Mouse (Mus musculus) spleen, adult 2 months (tissue): ENCODE results near the gene C530008M17Rik. TPM values are rescaled to one million over a fixed set of nuclear protein-coding genes. Genes with fewer than 3 reads are reported as not detected.

Experiments
- DNase-seq, 2 experiments: peaks; one replicate each; pipeline versions ENCODE4 v3.0.0 to v3.0.0-alpha.2; 2012 to 2021; ENCODE audit warnings: low spot score in 2 of 2, low read depth in 1 of 2
- H3K27ac ChIP-seq: fragments of 200-500 bp; 2 replicates; pipeline ENCODE4 v1.5.1; 2012; ENCODE audit warnings: low read length, inconsistent platforms; ENCODE audit not compliant: insufficient read depth
- H3K27me3 ChIP-seq: fragments of 200-500 bp; 2 replicates; pipeline ENCODE4 v1.6.1; 2012; ENCODE audit warnings: mild to moderate bottlenecking, moderate library complexity, low read length, inconsistent platforms; ENCODE audit not compliant: control insufficient read depth, insufficient read depth
- H3K36me3 ChIP-seq: fragments of 200-500 bp; 2 replicates; pipeline ENCODE4 v1.6.1; 2012; ENCODE audit warnings: mild to moderate bottlenecking, low read length, inconsistent platforms; ENCODE audit not compliant: control insufficient read depth, insufficient read depth
- H3K4me1 ChIP-seq: fragments of 200-500 bp; 2 replicates; pipeline ENCODE4 v1.6.1; 2011; ENCODE audit warnings: inconsistent platforms; ENCODE audit not compliant: control insufficient read depth, insufficient read depth, insufficient read length
- H3K4me3 ChIP-seq: fragments of 200-500 bp; 2 replicates; pipeline ENCODE4 v1.5.1; 2011; ENCODE audit warnings: mild to moderate bottlenecking, inconsistent platforms; ENCODE audit not compliant: insufficient read depth, insufficient read length; ENCODE audit errors: extremely low read depth
- CTCF ChIP-seq: fragments of 200-500 bp; IDR thresholded peaks from 2 replicates; pipeline ENCODE4 v1.5.1; 2011; ENCODE audit warnings: mild to moderate bottlenecking, inconsistent platforms; ENCODE audit not compliant: insufficient read depth, insufficient read length, insufficient replicate concordance; ENCODE audit errors: extremely low read depth
- POLR2A ChIP-seq: fragments of 200-500 bp; IDR thresholded peaks from 2 replicates; pipeline ENCODE4 v1.6.1; 2011; ENCODE audit warnings: low read depth, low read length, inconsistent platforms
- WGBS: fragments of 180-500 bp; shearing (Covaris S2); methylation state at CpG from one replicate; pipeline ENCODE4 v1.1.7; 2018; 5-methylcytosine and 5-hydroxymethylcytosine counted together
- polyA plus RNA-seq: library from polyadenylated mRNA; depleted of rRNA; stranded (reverse); fragments of >200 nt; gene quantifications from 2 replicates; pipeline ENCODE4 v1.2.3, GENCODE M21; 2012

C530008M17Rik gene
- polyA plus RNA-seq, 1 experiment, result 4.2 TPM

DNA sequence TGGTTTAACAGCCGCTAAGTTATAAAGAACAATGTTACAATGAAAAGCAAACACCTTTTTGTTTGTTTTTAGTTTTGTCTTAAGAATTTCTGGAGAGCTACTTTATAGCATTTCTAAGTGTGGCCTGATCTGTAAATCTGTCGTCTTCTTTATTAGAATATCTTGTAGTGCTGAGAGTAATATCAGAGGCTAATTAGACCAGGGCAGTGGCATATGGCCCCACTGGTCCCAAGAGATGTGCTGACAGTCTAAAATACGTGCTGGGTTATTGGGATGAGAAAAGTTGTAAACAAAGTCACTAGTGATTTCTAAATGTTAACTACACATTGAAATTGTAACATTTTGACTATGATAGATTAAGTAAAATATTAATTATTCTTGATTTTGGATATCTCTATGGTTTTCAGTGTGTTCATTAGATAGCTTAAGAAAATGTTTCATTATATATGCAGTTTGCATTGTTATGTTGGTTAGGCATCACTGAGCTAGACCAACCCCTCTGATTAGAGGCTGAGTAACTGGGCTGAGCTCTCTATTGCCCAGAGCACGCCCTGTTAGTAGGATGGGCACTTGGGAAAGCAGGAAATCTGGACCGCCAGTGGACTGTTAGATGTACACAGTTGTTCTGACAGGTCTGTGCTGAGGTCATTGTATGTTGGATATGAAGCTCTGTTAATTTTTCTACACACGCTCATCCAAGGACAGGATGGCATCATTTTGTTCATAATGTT, 9.9 kb downstream of the C530008M17Rik start:
- H3K4me3 ChIP-seq, result no peak overlapping the region

DNA sequence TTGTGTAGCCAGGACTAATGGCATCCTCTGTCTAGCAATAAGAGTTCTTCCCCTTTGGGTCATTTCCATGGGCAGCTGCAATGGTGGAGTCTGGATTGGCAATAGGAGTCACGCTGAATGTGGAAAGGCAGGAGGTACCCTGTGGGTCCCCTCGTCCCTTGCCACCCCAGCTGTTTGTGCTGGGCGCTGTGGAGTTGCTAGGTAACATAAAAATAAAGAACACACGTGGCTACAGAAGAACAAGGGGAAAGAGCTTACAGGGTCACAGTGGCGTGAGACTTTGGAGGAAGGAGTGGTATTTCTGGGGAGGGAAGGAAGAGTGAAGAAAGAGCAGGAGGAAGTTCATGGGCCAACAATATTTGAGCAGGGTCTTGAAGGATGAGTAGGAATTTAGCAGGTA, 11.8 kb downstream of the C530008M17Rik start:
- Histone ChIP-seq H3K36me3 (no peaks in the 10 kb centered on the region), H3K27me3 (no peaks in the 10 kb centered on the region), H3K4me1 (no peaks in the 10 kb centered on the region), H3K4me3 (no peak overlapping the region), H3K27ac (no peak overlapping the region)
- TF ChIP-seq CTCF, result no peak
- TF ChIP-seq POLR2A, result no peak
- 38% methylated on average over 5 of the region's 5 CpGs for WGBS
- no peak for DNase-seq

More for the DNA sequence above, 9.9 kb downstream of the C530008M17Rik start:
- 89% methylated on average over 6 of the region's 6 CpGs for WGBS
- Histone ChIP-seq H3K27ac (no peak overlapping the region), H3K4me1 (no peaks in the 10 kb centered on the region), H3K27me3 (no peaks in the 10 kb centered on the region), H3K36me3 (no peaks in the 10 kb centered on the region)
- TF ChIP-seq CTCF, result no peak
- TF ChIP-seq POLR2A, result no peak
- DNase-seq, result no peak

DNA sequence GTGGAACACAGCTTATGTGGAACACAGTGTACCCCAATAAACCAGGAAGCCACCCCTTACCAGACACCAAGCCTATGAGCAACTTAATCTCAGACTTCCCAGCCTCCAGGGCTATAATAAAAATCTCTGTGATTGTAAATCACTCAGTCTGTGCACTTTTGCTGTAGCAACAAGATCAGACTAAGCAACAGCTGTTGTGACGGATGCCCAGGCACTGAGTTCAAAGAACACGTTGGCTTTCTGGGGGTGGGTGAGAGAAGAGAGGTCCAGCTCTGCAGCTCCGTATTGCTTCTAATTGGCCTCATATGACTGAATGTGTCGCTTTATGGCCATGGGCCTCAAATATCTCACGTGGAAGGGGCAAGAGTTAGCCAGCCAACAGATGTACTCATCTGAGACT, 12.2 kb downstream of the C530008M17Rik start:
- TF ChIP-seq CTCF, result no peak
- TF ChIP-seq POLR2A, result no peak
- H3K36me3 ChIP-seq, result no peaks in the 10 kb centered on the region

DNA sequence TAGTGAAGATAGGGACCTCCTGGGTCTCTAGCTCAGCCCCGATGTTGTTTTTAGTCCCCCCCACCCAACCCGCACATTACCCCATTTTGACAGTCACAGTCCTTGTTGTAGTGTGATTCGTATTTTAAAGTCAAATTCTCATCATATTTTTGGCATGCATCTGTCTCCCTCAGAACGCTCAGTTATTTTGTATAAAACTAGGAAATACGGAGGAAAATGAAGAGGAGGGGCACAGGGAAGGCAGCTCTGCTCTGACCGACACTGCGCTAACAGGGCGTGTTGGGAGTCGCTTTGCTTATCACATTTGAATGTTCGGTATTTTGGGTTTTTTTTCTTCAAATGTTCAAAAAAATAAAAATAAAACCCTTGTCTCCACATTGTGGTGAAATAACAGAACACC, 13.9 kb downstream of the C530008M17Rik start:
- TF ChIP-seq CTCF (no peak), POLR2A (no peak)

More for the DNA sequence above, 12.2 kb downstream of the C530008M17Rik start:
- no peaks in the 10 kb centered on the region for H3K4me1 ChIP-seq
- H3K27ac ChIP-seq, result no peak overlapping the region
- DNase-seq, result no peak
- no peaks in the 10 kb centered on the region for H3K27me3 ChIP-seq
- WGBS, result 93% methylated on average over 5 of the region's 5 CpGs
- H3K4me3 ChIP-seq, result no peak overlapping the region

DNA sequence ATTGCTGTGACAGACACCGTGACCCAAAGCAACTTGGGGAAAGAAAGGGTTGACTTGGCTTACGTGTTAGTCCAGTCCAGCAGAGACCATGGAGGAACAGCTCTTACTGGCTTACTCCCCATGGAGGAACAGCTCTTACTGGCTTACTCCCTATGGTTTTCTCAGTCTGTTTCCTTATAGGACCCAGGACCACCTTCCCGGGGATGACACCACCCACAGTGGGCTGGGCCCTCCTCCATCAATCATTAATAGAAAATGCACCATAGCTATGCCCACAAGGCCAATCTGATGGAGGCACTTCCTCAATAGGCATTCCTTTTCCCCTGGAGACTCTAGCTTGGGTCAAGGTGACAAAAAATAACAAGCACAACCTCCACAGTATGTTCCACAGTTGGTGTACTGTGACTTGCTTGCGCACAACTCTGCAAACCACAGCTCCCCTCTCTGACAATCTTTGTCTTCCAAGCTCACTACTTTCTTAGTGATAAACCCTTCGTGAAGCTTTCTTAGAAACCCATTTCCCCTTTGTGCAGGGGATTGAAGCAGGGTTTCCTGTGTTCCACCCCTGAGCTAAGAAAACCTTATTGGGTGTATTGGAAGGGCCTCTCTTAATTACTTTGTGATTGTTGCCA, 17.8 kb downstream of the C530008M17Rik start:
- H3K4me1 ChIP-seq, result no peaks in the 10 kb centered on the region
- DNase-seq, result no peak
- no peaks in the 10 kb centered on the region for H3K27me3 ChIP-seq
- WGBS, result 80% methylated on average over 5 of the region's 5 CpGs
- no peak overlapping the region for H3K4me3 ChIP-seq
- no peak for TF ChIP-seq POLR2A
- no peak for TF ChIP-seq CTCF
- H3K27ac ChIP-seq, result no peak overlapping the region
- H3K36me3 ChIP-seq, result no peaks in the 10 kb centered on the region

More for the DNA sequence above, 13.9 kb downstream of the C530008M17Rik start:
- Histone ChIP-seq H3K27me3 (no peaks in the 10 kb centered on the region), H3K4me1 (no peaks in the 10 kb centered on the region), H3K4me3 (no peak overlapping the region), H3K36me3 (no peaks in the 10 kb centered on the region), H3K27ac (no peak overlapping the region)
- no peak for DNase-seq
- 91% methylated on average over 10 of the region's 10 CpGs for WGBS

DNA sequence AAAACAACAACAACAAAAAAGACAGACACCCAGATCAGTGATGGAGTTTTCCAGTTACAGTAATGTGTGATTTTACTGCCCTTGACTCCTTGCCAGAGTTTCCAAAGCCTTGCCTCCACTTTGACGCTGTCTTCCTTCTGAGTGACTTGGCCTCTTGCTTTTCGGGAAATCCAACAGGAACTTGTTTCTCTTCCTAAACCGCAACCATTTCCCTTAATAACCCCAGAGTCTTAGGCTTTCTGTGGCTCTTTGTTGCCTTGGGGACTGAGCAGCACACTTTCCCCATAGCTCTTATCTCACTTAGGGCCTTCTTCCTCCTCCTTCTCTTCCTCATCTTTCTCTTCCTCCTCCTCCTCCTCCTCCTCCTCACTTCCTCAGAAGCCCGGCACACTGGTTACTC, 19.1 kb downstream of the C530008M17Rik start:
- no peak for TF ChIP-seq CTCF
- TF ChIP-seq POLR2A, result no peak
- H3K4me3 ChIP-seq, result no peak overlapping the region
- no peaks in the 10 kb centered on the region for H3K4me1 ChIP-seq
- DNase-seq, result no peak
- H3K27me3 ChIP-seq, result no peaks in the 10 kb centered on the region
- H3K36me3 ChIP-seq, result no peaks in the 10 kb centered on the region
- no peak overlapping the region for H3K27ac ChIP-seq
- WGBS, result 14% methylated on average over 4 of the region's 4 CpGs

DNA sequence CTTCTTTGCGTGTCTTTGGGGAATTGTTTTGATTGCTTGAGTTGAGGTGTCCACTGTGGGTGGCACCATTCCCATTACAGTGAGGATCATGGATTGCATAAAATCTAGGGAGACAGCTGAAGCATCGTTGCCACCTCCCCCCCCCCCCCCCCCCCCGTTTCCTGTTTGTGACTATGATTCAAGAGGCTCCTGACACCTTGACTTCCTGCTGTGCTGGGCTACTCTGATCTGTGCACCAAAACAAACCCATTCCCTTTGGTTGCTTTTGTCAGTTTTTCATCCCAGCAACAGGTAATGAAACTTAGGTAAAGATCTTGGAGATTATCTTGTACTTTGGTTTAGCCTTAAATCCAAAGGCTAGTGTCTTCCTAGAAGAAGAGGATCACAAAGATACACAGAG, 24.6 kb downstream of the C530008M17Rik start:
- no peaks in the 10 kb centered on the region for H3K27me3 ChIP-seq
- no peak for DNase-seq
- no peak overlapping the region for H3K4me3 ChIP-seq
- TF ChIP-seq CTCF (no peak), POLR2A (no peak)
- no peak overlapping the region for H3K27ac ChIP-seq
- H3K4me1 ChIP-seq, result no peaks in the 10 kb centered on the region
- no peaks in the 10 kb centered on the region for H3K36me3 ChIP-seq
- 47% methylated on average over 3 of the region's 3 CpGs for WGBS
